Mouse (Mus musculus) left cerebral cortex, adult 8-10 months (tissue): ENCODE results near the gene Tsc22d1. TPM values are rescaled to one million over a fixed set of nuclear protein-coding genes. Genes with fewer than 3 reads are reported as not detected.
A peak's percentile ranks its signal among the peaks of the same experiment; 100 is the strongest.

ENCODE experiments used
- DNase-seq, 2 experiments: peaks; one replicate each; pipeline ENCODE4 v3.0.0; 2022; ENCODE audit warnings: low spot score in 2 of 2
- total RNA-seq, 4 experiments: library from RNA; stranded (reverse); gene quantifications; 2 replicates each; pipeline ENCODE4 v1.2.4; 2022

The Tsc22d1 gene
- total RNA-seq, 4 experiments from 2014 or later = 509 to 621 (median 540) TPM

DNA sequence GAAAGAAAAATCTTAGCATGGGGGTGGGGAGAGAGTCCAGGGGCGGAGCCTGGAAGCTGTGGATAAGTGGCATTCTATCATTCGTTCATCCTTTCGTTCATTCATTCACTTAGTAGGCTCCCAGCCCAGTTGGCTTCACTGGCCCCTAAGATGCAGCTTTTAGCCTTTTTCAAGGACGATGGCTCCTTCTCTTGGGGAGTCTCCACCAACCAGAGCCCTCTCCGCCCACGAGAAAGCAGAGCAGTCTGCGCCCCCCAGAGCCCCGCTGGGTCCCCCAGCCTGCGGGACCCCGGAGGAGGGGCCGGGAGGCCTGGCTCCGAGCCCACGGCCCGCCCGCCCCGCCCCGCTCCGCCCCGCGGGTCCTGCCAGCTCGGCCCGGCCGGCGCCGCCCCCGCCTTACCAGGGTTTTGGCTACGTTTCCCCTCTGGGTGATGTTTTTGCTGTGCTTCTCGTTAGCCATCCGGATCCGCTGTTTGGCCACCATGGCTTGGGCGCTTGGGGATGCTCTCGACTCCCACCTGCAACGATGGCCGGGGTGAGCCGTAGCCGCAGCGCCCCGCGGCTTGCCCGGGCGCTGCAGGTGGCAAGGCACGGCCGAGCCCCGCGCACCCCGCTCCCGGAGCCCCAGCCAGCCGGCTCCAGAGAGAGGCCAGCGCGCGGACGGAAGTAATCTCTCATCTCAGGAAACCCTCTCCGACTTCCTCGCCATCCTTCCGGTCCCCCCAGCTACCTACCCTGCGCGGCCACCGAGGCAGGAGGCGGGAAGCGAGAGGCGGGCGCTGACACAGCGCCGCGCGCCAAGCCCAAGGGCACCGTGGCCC, 141.5 kb downstream of the Tsc22d1 start:
- DNase-seq = peak; percentile 58 to 60

DNA sequence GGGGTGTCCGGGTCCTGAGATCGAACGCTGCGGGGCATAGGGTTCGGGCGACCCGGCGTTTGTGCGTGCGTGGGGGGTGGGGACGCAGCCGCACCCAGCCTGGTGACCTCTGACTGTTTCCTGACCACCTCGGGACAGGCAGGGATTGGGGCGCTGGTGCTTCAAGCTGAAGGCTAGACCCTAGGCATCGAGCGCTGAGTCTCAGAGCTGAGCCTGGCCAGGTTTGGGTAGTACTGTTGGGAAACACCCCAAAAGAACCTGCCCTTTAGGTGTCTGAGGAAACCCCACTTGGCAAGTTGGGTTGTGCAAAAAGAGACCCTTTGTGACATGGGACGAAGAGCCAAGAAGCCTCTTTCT, 142.1 kb downstream of the Tsc22d1 start, which contains the start of gene Serp2:
TSS of gene Serp2 (minus strand) at position 38 of the 357 bp plus-strand sequence.
- no peak for DNase-seq

Other genes starting within 250 kb of the Tsc22d1 start
- 100 to 1,000 TPM; 143 to 176 (median 163) TPM for gene Serp2, start 141.9 kb downstream of the Tsc22d1 start, total RNA-seq